Mouse (Mus musculus) MEL (cell line): ENCODE measurements at regions not wholly inside any gene's neighbourhood (a gene's known extent, or its start where the extent isn't known, plus 50 kb on each side); places are given as distances from the start of the nearest gene placed in this dataset.

Source experiments
- DNase-seq: peaks from one replicate; pipeline ENCODE4 v3.0.0; 2011; ENCODE audit warnings: low read depth, low spot score
- H3K27ac ChIP-seq: 2 replicates; pipeline ENCODE4 v1.5.1; 2012; ENCODE audit warnings: low read depth, mild to moderate bottlenecking, control low read depth, low read length, moderate library complexity; ENCODE audit not compliant: control insufficient read depth
- H3K27me3 ChIP-seq, 2 experiments: fragments of 150-350 bp in 1 of 2; sonication (generic) in 1 of 2; 2 replicates each; pipeline ENCODE4 v1.6.1; 2012; ENCODE audit warnings: low read length in 2 of 2, mild to moderate bottlenecking in 2 of 2, improper control_type of control experiment in 1 of 2, moderate library complexity in 1 of 2; ENCODE audit not compliant: insufficient read depth in 2 of 2, control insufficient read depth in 1 of 2
- H3K36me3 ChIP-seq, 2 experiments: 2 replicates each; pipeline ENCODE4 v1.6.1; 2012 to 2014; ENCODE audit warnings: low read length in 2 of 2, improper control_type of control experiment in 1 of 2, inconsistent platforms in 1 of 2, mild to moderate bottlenecking in 1 of 2; ENCODE audit not compliant: insufficient read depth in 2 of 2, control insufficient read depth in 1 of 2
- H3K4me1 ChIP-seq, 2 experiments: fragments of 150-350 bp in 1 of 2; sonication (generic) in 1 of 2; 2 replicates each; pipeline ENCODE4 v1.6.1; 2012; ENCODE audit warnings: low read length in 2 of 2, improper control_type of control experiment in 1 of 2, mild to moderate bottlenecking in 1 of 2; ENCODE audit not compliant: insufficient read depth in 2 of 2, control insufficient read depth in 1 of 2
- H3K4me3 ChIP-seq, 2 experiments: fragments of 150-350 bp in 1 of 2; sonication (generic) in 1 of 2; 2 replicates each; pipeline ENCODE4 v1.5.1; 2012; ENCODE audit warnings: low read depth in 2 of 2, low read length in 2 of 2, mild to moderate bottlenecking in 2 of 2, moderate library complexity in 2 of 2, control low read depth in 1 of 2, improper control_type of control experiment in 1 of 2; ENCODE audit not compliant: control insufficient read depth in 1 of 2, insufficient read depth in 1 of 2
- H3K79me2 ChIP-seq: 2 replicates; pipeline ENCODE4 v1.6.1; 2012; ENCODE audit warnings: mild to moderate bottlenecking, low read length, moderate library complexity; ENCODE audit not compliant: control insufficient read depth, poor library complexity, insufficient read depth
- H3K9ac ChIP-seq: 2 replicates; pipeline ENCODE4 v1.6.1; 2012; ENCODE audit warnings: low read depth, mild to moderate bottlenecking, control low read depth, low read length, moderate library complexity; ENCODE audit not compliant: control insufficient read depth, poor library complexity, severe bottlenecking
- H3K9me3 ChIP-seq: fragments of 150-350 bp; sonication (generic); replicated peaks from 2 replicates; pipeline ENCODE4 v1.6.1; 2012; ENCODE audit warnings: mild to moderate bottlenecking, low read length, improper control_type of control experiment, moderate library complexity; ENCODE audit not compliant: insufficient read depth
- CHD2 ChIP-seq: IDR thresholded peaks from 2 replicates; pipeline ENCODE4 v1.6.1; 2011; ENCODE audit warnings: low read length, improper control_type of control experiment
- ELF1 ChIP-seq: IDR thresholded peaks from 2 replicates; pipeline ENCODE4 v1.6.1; 2014; ENCODE audit warnings: low read depth, mild to moderate bottlenecking, inconsistent platforms, low read length, improper control_type of control experiment, moderate library complexity
- EP300 ChIP-seq, 2 experiments: IDR thresholded peaks; 2 replicates each; pipeline ENCODE4 v1.6.1; 2011; ENCODE audit warnings: improper control_type of control experiment in 2 of 2, low read length in 2 of 2, low read depth in 1 of 2, mild to moderate bottlenecking in 1 of 2
- ETS1 ChIP-seq: IDR thresholded peaks from 2 replicates; pipeline ENCODE4 v1.6.1; 2012; ENCODE audit warnings: low read depth, mild to moderate bottlenecking, inconsistent platforms, low read length, improper control_type of control experiment, moderate library complexity
- GABPA ChIP-seq: IDR thresholded peaks from 2 replicates; pipeline ENCODE4 v1.6.1; 2012; ENCODE audit warnings: low read depth, mild to moderate bottlenecking, inconsistent platforms, low read length, improper control_type of control experiment, moderate library complexity
- HCFC1 ChIP-seq: IDR thresholded peaks from 2 replicates; pipeline ENCODE4 v1.6.1; 2012; ENCODE audit warnings: low read depth, mild to moderate bottlenecking, inconsistent platforms, low read length, improper control_type of control experiment, moderate library complexity
- MAFK ChIP-seq: IDR thresholded peaks from 2 replicates; pipeline ENCODE4 v1.6.1; 2011; ENCODE audit warnings: low read depth, mild to moderate bottlenecking, low read length, improper control_type of control experiment, borderline replicate concordance
- MAX ChIP-seq: IDR thresholded peaks from 2 replicates; pipeline ENCODE4 v1.6.1; 2011; ENCODE audit warnings: low read length, improper control_type of control experiment
- MEF2A ChIP-seq: IDR thresholded peaks from 2 replicates; pipeline ENCODE4 v1.6.1; 2014; ENCODE audit warnings: low read depth, mild to moderate bottlenecking, inconsistent platforms, low read length, improper control_type of control experiment; ENCODE audit not compliant: poor library complexity, insufficient replicate concordance, severe bottlenecking; ENCODE audit errors: extremely low read depth
- MXI1 ChIP-seq: IDR thresholded peaks from 2 replicates; pipeline ENCODE4 v1.6.1; 2011; ENCODE audit warnings: mild to moderate bottlenecking, low read depth, low read length, improper control_type of control experiment
- MYB ChIP-seq: IDR thresholded peaks from 2 replicates; pipeline ENCODE4 v1.6.1; 2011; ENCODE audit warnings: mild to moderate bottlenecking, low read depth, low read length, improper control_type of control experiment
- NRF1 ChIP-seq: IDR thresholded peaks from 2 replicates; pipeline ENCODE4 v1.6.1; 2014; ENCODE audit warnings: low read depth, mild to moderate bottlenecking, inconsistent platforms, low read length, improper control_type of control experiment, moderate library complexity; ENCODE audit not compliant: poor library complexity, insufficient read depth, severe bottlenecking
- POLR2A ChIP-seq, 2 experiments: IDR thresholded peaks; 2 replicates each; pipeline ENCODE4 v1.6.1; 2011 to 2012; ENCODE audit warnings: low read length in 2 of 2, mild to moderate bottlenecking in 2 of 2, control low read depth in 1 of 2, improper control_type of control experiment in 1 of 2, low read depth in 1 of 2, moderate library complexity in 1 of 2; ENCODE audit not compliant: control insufficient read depth in 1 of 2, insufficient read depth in 1 of 2, poor library complexity in 1 of 2
- RCOR1 ChIP-seq: IDR thresholded peaks from 2 replicates; pipeline ENCODE4 v1.6.1; 2012; ENCODE audit warnings: low read depth, mild to moderate bottlenecking, inconsistent platforms, low read length, improper control_type of control experiment
- SMC3 ChIP-seq: IDR thresholded peaks from 2 replicates; pipeline ENCODE4 v1.6.1; 2011; ENCODE audit warnings: low read depth, low read length, improper control_type of control experiment
- TAL1 ChIP-seq: IDR thresholded peaks from 2 replicates; pipeline ENCODE4 v1.6.1; 2012; ENCODE audit warnings: mild to moderate bottlenecking, inconsistent platforms, low read length, moderate library complexity, mixed read lengths
- TCF12 ChIP-seq: IDR thresholded peaks from 2 replicates; pipeline ENCODE4 v1.6.1; 2014; ENCODE audit warnings: low read depth, mild to moderate bottlenecking, inconsistent platforms, low read length, improper control_type of control experiment, moderate library complexity
- UBTF ChIP-seq: IDR thresholded peaks from 2 replicates; pipeline ENCODE4 v1.6.1; 2012; ENCODE audit warnings: low read depth, mild to moderate bottlenecking, inconsistent platforms, low read length, improper control_type of control experiment, moderate library complexity, borderline replicate concordance; ENCODE audit not compliant: insufficient read depth
- USF1 ChIP-seq: IDR thresholded peaks from 2 replicates; pipeline ENCODE4 v1.6.1; 2014; ENCODE audit warnings: low read depth, mild to moderate bottlenecking, inconsistent platforms, low read length, improper control_type of control experiment, moderate library complexity
- ZC3H11A ChIP-seq: IDR thresholded peaks from 2 replicates; pipeline ENCODE4 v1.6.1; 2012; ENCODE audit warnings: low read depth, mild to moderate bottlenecking, inconsistent platforms, low read length, improper control_type of control experiment
- ZKSCAN1 ChIP-seq: IDR thresholded peaks from 2 replicates; pipeline ENCODE4 v1.6.1; 2012; ENCODE audit warnings: low read depth, mild to moderate bottlenecking, inconsistent platforms, low read length, improper control_type of control experiment, moderate library complexity

DNA sequence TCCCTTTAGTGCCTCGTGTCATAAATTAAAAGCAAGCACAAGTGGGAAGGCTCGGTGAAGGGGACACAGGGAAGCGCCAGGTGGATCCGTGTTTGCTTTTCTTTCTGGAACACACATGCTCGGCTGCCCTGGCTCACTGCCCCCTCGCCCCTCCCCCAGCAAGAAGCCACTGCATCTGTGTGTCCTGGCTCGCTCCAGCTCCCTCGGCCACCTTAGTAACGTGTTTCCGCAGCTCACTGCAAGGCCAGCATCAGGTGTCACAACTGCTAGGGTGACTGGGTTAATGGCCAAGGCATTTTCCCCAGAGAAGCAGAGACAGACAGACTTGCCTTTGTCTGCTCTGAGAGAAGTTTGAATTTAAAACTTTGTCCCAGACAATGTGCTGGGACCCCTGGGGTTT lies 855.7 kb upstream of the Car8 start:
- H3K27ac ChIP-seq, result no peak overlapping the region
- no peaks in the 10 kb centered on the region for H3K4me1 ChIP-seq
- TF ChIP-seq MYB, result no peak
- no peak for TF ChIP-seq EP300 (IDR thresholded peaks at IDR 0.05; ENCODE audit: low read depth in 1 of 2, low read length in 2 of 2)
- TF ChIP-seq ZKSCAN1, result no peak
- TF ChIP-seq SMC3, result no peak
- no peak for TF ChIP-seq TCF12
- no peak for TF ChIP-seq UBTF
- TF ChIP-seq GABPA, result no peak
- TF ChIP-seq, all 39 proteins: peak for 0
- Histone ChIP-seq H3K36me3 (no peaks in the 10 kb centered on the region), H3K9ac (no peak overlapping the region), H3K79me2 (no peaks in the 10 kb centered on the region), H3K4me3 (no peak overlapping the region), H3K9me3 (no peaks in the 10 kb centered on the region), H3K27me3 (no peaks in the 10 kb centered on the region)
- no peak for DNase-seq

DNA sequence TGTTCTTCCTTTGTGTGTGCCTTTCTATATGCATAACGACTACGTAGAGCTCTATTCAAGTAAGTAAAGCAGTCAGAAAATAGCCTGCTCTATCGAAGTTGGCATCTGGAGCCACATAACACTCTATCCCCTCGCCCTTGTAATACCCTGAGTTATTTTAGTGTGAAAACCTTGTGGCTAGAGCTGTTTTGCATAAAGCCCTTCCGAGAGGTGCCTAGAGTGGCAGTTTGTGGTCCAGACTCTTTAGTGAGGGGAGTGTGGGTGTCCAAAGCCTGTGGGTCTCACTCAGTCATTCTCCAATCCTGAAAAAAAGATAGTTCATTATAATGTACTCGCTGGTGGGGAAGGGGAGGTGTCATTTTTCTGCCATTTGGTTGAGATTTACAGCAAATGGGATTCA lies 855.2 kb upstream of the Car8 start:
- Histone ChIP-seq H3K9ac (no peak overlapping the region), H3K36me3 (no peaks in the 10 kb centered on the region), H3K9me3 (no peaks in the 10 kb centered on the region), H3K4me3 (no peak overlapping the region), H3K27me3 (no peaks in the 10 kb centered on the region), H3K79me2 (no peaks in the 10 kb centered on the region), H3K4me1 (no peaks in the 10 kb centered on the region), H3K27ac (no peak overlapping the region)
- no peak for TF ChIP-seq TCF12
- TF ChIP-seq CHD2, result no peak
- TF ChIP-seq MYB, result no peak
- no peak for TF ChIP-seq UBTF
- TF ChIP-seq RCOR1, result no peak
- TF ChIP-seq NRF1, result no peak
- no peak for TF ChIP-seq MXI1
- no peak for TF ChIP-seq ZKSCAN1
- no peak for TF ChIP-seq MAFK
- no peak for TF ChIP-seq ZC3H11A
- TF ChIP-seq SMC3, result no peak
- no peak for TF ChIP-seq USF1
- DNase-seq, result no peak

DNA sequence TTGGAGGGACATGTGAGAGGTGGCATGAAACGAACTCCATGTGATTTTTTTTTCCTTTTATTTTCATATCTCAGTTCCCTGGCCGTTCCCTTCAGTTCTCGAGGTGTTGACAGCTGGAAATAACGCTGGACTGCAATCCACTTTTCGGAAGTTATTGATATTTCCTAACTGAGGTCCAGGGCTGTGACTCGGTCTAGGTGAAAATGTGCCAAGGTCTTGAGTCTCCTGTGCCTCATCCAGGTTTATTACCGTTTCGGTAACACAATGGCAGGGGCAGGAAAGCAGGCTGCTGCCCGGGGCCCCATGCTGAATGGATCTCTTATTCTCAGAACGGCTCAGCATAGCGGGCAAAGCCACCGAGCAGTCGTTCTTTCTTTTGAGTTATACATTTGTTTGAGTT lies 844.7 kb upstream of the Car8 start:
- Histone ChIP-seq H3K79me2 (no peaks in the 10 kb centered on the region), H3K27me3 (no peaks in the 10 kb centered on the region), H3K9me3 (no peaks in the 10 kb centered on the region), H3K27ac (no peak overlapping the region), H3K9ac (no peak overlapping the region), H3K36me3 (no peaks in the 10 kb centered on the region), H3K4me3 (no peak overlapping the region)
- no peak for DNase-seq
- TF ChIP-seq POLR2A (IDR thresholded peaks at IDR 0.05; ENCODE audit: control insufficient read depth in 1 of 2, insufficient read depth in 1 of 2, low read depth in 1 of 2, low read length in 2 of 2, poor library complexity in 1 of 2), result no peak
- no peak for TF ChIP-seq MEF2A
- TF ChIP-seq MAX, result no peak
- no peak for TF ChIP-seq ZC3H11A
- no peak for TF ChIP-seq TAL1
- TF ChIP-seq ELF1, result no peak
- TF ChIP-seq EP300 (IDR thresholded peaks at IDR 0.05; ENCODE audit: low read depth in 1 of 2, low read length in 2 of 2), result no peak
- TF ChIP-seq ETS1, result no peak
- TF ChIP-seq MYB, result no peak
- TF ChIP-seq UBTF, result no peak
- no peak for TF ChIP-seq HCFC1
- no peak for TF ChIP-seq TCF12
- TF ChIP-seq SMC3, result no peak
- TF ChIP-seq, all 39 proteins: peak for 0
- H3K4me1 ChIP-seq, result no peaks in the 10 kb centered on the region
